Mouse (Mus musculus) cortical plate, adult 2 months (tissue): ENCODE results near the gene Gdf1.

Source experiments
- CTCF ChIP-seq: fragments of 200-500 bp; IDR thresholded peaks from 2 replicates; pipeline ENCODE4 v1.5.1; 2011; ENCODE audit warnings: mild to moderate bottlenecking, control low read depth, low read length; ENCODE audit not compliant: insufficient read depth; ENCODE audit errors: extremely low read depth
- POLR2A ChIP-seq: fragments of 200-500 bp; IDR thresholded peaks from 2 replicates; pipeline ENCODE4 v1.6.1; 2011; ENCODE audit warnings: mild to moderate bottlenecking, low read length, control low read depth; ENCODE audit not compliant: insufficient read depth; ENCODE audit errors: extremely low read depth

GRCm38 (mm10) chr8:70342007-70342406, 12.4 kb downstream of the Gdf1 start:
- no peak for TF ChIP-seq CTCF
- no peak for TF ChIP-seq POLR2A
